8 mouse cellular contexts compared by ENCODE assay signal in the genomic region with DNA sequence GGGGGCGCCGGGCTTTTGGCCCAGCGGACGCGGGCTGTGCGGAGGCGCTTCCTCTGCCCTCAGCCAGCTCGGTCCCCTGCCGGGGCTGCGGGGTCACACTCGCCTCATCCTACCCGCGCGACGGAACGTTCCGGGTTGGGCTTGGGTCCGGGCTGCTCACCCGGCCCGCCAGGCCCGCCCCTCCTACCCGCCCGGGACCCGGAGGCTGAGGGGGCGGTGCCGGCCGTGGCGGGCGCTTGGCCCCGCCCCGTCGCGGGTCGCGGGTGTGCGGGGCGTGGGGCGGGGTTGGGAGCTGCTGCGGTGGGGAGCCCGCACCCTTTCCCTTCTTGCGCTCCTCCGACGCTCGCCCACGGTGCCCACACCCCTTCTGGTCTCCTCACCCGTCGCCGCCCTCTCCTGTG. TPM values are rescaled to one million over a fixed set of nuclear protein-coding genes. Genes with fewer than 3 reads are reported as not detected.
DNase-seq lines count a peak whose midpoint lies in the region; ATAC-seq and TF ChIP-seq lines count a peak whose summit lies in the region.

No protein-coding gene starts in this region.

- H3K36me3 ChIP-seq in hindbrain, embryonic 12.5 days, result no peaks in the 10 kb centered on the region
- no peaks in the 10 kb centered on the region for H3K36me3 ChIP-seq in liver, embryonic 15.5 days (replicated peaks)

- peak; percentile 85 for ATAC-seq in hindbrain, embryonic 12.5 days (ENCODE audit: low FRiP score)
- peak; percentile 60 for ATAC-seq in liver, embryonic 15.5 days (ENCODE audit: insufficient read depth)

- peak overlapping the region; percentile 61 for H3K4me3 ChIP-seq in hindbrain, embryonic 12.5 days
- H3K4me3 ChIP-seq in liver, embryonic 15.5 days (replicated peaks), result peak overlapping the region; percentile 89
- H3K4me3 ChIP-seq in olfactory bulb, adult 2 months (ENCODE audit: insufficient read depth, low read depth, low read length), result peak overlapping the region; percentile 92

- no peaks in the 10 kb centered on the region for H3K9me3 ChIP-seq in hindbrain, embryonic 12.5 days (replicated peaks)
- no peaks in the 10 kb centered on the region for H3K9me3 ChIP-seq in liver, embryonic 15.5 days (replicated peaks)

- H3K4me1 ChIP-seq in hindbrain, embryonic 12.5 days, result peaks cover 5% of the 10 kb centered on the region; the same call in 1 of the 2 replicates
- peaks cover 17% of the 10 kb centered on the region for H3K4me1 ChIP-seq in liver, embryonic 15.5 days (replicated peaks)
- peaks cover 3% of the 10 kb centered on the region; the same call in 1 of the 2 replicates for H3K4me1 ChIP-seq in olfactory bulb, adult 2 months (ENCODE audit: control insufficient read depth, insufficient read depth, low read length)

- no peak for TF ChIP-seq CTCF in olfactory bulb, adult 2 months (IDR thresholded peaks at IDR 0.05; ENCODE audit: insufficient read depth, low read depth, low read length)

- peak overlapping the region; percentile 92 for H3K9ac ChIP-seq in hindbrain, embryonic 12.5 days
- H3K9ac ChIP-seq in liver, embryonic 15.5 days, result peak overlapping the region; percentile 77

- under 1% methylated on average over 43 of the region's 48 CpGs for WGBS in hindbrain, embryonic 12.5 days
- WGBS in liver, embryonic 15.5 days (ENCODE audit: insufficient replicate concordance), result under 1% methylated on average over 43 of the region's 48 CpGs
- 0% methylated on average over 35 of the region's 48 CpGs for WGBS in olfactory bulb, adult 2 months

- DNase-seq in embryo, embryonic 10.5 days (ENCODE audit: low spot score), result peak; percentile 45
- DNase-seq in embryo, embryonic 10 days (ENCODE audit: low spot score), result no peak
- DNase-seq in urinary bladder, postnatal 10 days (ENCODE audit: low spot score), result peak; percentile 20
- no peak for DNase-seq in urinary bladder, adult 18-20 months (ENCODE audit: low spot score in 2 of 2)
- no peak for DNase-seq in layer of hippocampus, postnatal 14 days (ENCODE audit: low spot score in 2 of 2)

- TF ChIP-seq POLR2A in olfactory bulb, adult 2 months (IDR thresholded peaks at IDR 0.05; ENCODE audit: insufficient read depth, low read depth, low read length), result no peak; the same call in 1 of the 2 replicates

- peaks cover 5% of the 10 kb centered on the region; the same call in 1 of the 2 replicates for H3K27me3 ChIP-seq in hindbrain, embryonic 12.5 days
- H3K27me3 ChIP-seq in liver, embryonic 15.5 days, result peaks cover 21% of the 10 kb centered on the region

- peak overlapping the region; percentile 83 for H3K4me2 ChIP-seq in hindbrain, embryonic 12.5 days (replicated peaks)
- H3K4me2 ChIP-seq in liver, embryonic 15.5 days, result peak overlapping the region; percentile 95

- peak overlapping the region; percentile 92 for H3K27ac ChIP-seq in hindbrain, embryonic 12.5 days
- peak overlapping the region; percentile 72 for H3K27ac ChIP-seq in liver, embryonic 15.5 days (replicated peaks)
- peak overlapping the region; percentile 70; the same call in 1 of the 2 replicates for H3K27ac ChIP-seq in olfactory bulb, adult 2 months (ENCODE audit: insufficient read depth, low read depth, low read length)

RNA-seq across cellular contexts. Expression of a gene that starts 0.6 kb away (rescaled TPM):
- polyA plus RNA-seq in hindbrain, embryonic 12.5 days (2016; fragmentation: Nextera tagmentation; extraction: Ambion mirVana), result 2.3 and 2.8 TPM in 2 replicates
- 0.39 and 0.89 TPM in 2 replicates for polyA plus RNA-seq in liver, embryonic 15.5 days (2015; fragmentation: Nextera tagmentation; extraction: Ambion mirVana)
- not detected in 2 replicates for polyA plus RNA-seq in olfactory bulb, adult 2 months (2012; ENCODE audit: insufficient read depth, insufficient read length, low replicate concordance, missing spikeins)
- total RNA-seq in layer of hippocampus, postnatal 14 days (2021), result not detected

RNA-seq across cellular contexts. Expression of a gene that starts 1.3 kb away (rescaled TPM):
- 33.1 and 39.9 TPM in 2 replicates for polyA plus RNA-seq in hindbrain, embryonic 12.5 days (2016; fragmentation: Nextera tagmentation; extraction: Ambion mirVana)
- polyA plus RNA-seq in liver, embryonic 15.5 days (2015; fragmentation: Nextera tagmentation; extraction: Ambion mirVana), result 7.8 and 8.0 TPM in 2 replicates
- polyA plus RNA-seq in olfactory bulb, adult 2 months (2012; ENCODE audit: insufficient read depth, insufficient read length, low replicate concordance, missing spikeins), result not detected in 2 replicates
- 10 to 100 TPM; 32.5 to 33.0 TPM for total RNA-seq in layer of hippocampus, postnatal 14 days (2021)

Comparison
In these comparisons a context has a peak if more than half of its experiments do, and no peak if none do; other contexts are left out.
1. DNase-seq: peak in embryo, embryonic 10.5 days (single experiment) and urinary bladder, postnatal 10 days (single experiment); none in embryo, embryonic 10 days (single experiment), urinary bladder, adult 18-20 months (0 of 2) and layer of hippocampus, postnatal 14 days (0 of 2).
2. Peak in every context shown above with its lines, with median percentiles within 50 percentile points of each other: H3K27ac ChIP-seq and H3K4me3 ChIP-seq.